Comparison of ENCODE assay signal across 24 mouse cellular contexts in genomic region chr19:48309531-48310337, GRCm38 (mm10).
DNase-seq lines count a peak whose midpoint lies in the region; ATAC-seq lines count a peak whose summit lies in the region.
"Had no signal": no experiment of that assay in that cellular context is flagged by ENCODE, and none has a peak within 500 bp of the region (broad histone marks: within the 10 kb centered on the region; RNA-seq: fewer than 3 reads in every experiment).

No protein-coding gene starts in this region.

- no peak overlapping the region for H3K9ac ChIP-seq in hindbrain, embryonic 15.5 days
- no peak overlapping the region for H3K9ac ChIP-seq in hindbrain, embryonic 12.5 days
- no peak overlapping the region for H3K9ac ChIP-seq in midbrain, embryonic 11.5 days (ENCODE audit: low read length)
- no peak overlapping the region for H3K9ac ChIP-seq in forebrain, embryonic 15.5 days (replicated peaks)
- H3K9ac ChIP-seq in midbrain, embryonic 16.5 days (ENCODE audit: low read depth, low read length): no peak overlapping the region
- H3K9ac ChIP-seq: embryonic facial prominence, embryonic 13.5 days; heart, embryonic 15.5 days; liver, embryonic 13.5 days; lung, embryonic 15.5 days had no signal

- H3K27me3 ChIP-seq in hindbrain, embryonic 15.5 days: no peaks in the 10 kb centered on the region
- no peaks in the 10 kb centered on the region for H3K27me3 ChIP-seq in hindbrain, embryonic 12.5 days
- H3K27me3 ChIP-seq in midbrain, embryonic 11.5 days (ENCODE audit: control insufficient read depth, insufficient read depth, low read length): no peaks in the 10 kb centered on the region
- no peaks in the 10 kb centered on the region for H3K27me3 ChIP-seq in midbrain, embryonic 10.5 days (ENCODE audit: low read depth, poor library complexity, severe bottlenecking)
- no peaks in the 10 kb centered on the region for H3K27me3 ChIP-seq in forebrain, embryonic 15.5 days
- H3K27me3 ChIP-seq in midbrain, embryonic 16.5 days (ENCODE audit: control insufficient read depth, insufficient read depth, low read depth, low read length): no peaks in the 10 kb centered on the region
- H3K27me3 ChIP-seq: embryonic facial prominence, embryonic 13.5 days; heart, embryonic 15.5 days; liver, embryonic 13.5 days; lung, embryonic 15.5 days had no signal

- DNase-seq in midbrain, embryonic 11.5 days (ENCODE audit: low spot score, missing footprints): peak; percentile 62
- DNase-seq in midbrain, embryonic 10.5 days (ENCODE audit: low spot score): no peak
- no peak for DNase-seq in Muller cell, postnatal 12 days (ENCODE audit: inconsistent ontology term)
- DNase-seq in adrenal gland, adult 18-20 months (ENCODE audit: low spot score in 2 of 2): no peak
- DNase-seq: adrenal gland, adult 2 months; cerebellum, adult 18-20 months; cerebellum, postnatal 14 days; heart, postnatal 4 days; kidney, adult 18-20 months; liver, embryonic 13.5 days; lung, postnatal 4 days; thymus, adult 2 months; thymus, postnatal 4 days had no signal

- ATAC-seq in hindbrain, embryonic 15.5 days (ENCODE audit: low FRiP score, low read depth): peak; percentile 69; the same call in 1 of the 2 replicates
- ATAC-seq in hindbrain, embryonic 12.5 days (ENCODE audit: low FRiP score): no peak
- ATAC-seq in midbrain, embryonic 11.5 days (ENCODE audit: low FRiP score): no peak
- ATAC-seq in forebrain, embryonic 15.5 days (replicated peaks): peak; percentile 81
- ATAC-seq in midbrain, embryonic 16.5 days: peak; percentile 76; the same call in 1 of the 2 replicates
- ATAC-seq: CD4-positive, CD25-positive, alpha-beta regulatory T cell, adult 4 months; inflammation-experienced regulatory T-cells, adult 6 months had no signal

- no peak overlapping the region for H3K27ac ChIP-seq in hindbrain, embryonic 15.5 days (replicated peaks)
- H3K27ac ChIP-seq in hindbrain, embryonic 12.5 days: no peak overlapping the region
- H3K27ac ChIP-seq in midbrain, embryonic 11.5 days (ENCODE audit: low read depth, low read length): no peak overlapping the region
- H3K27ac ChIP-seq in midbrain, embryonic 10.5 days (replicated peaks): no peak overlapping the region
- no peak overlapping the region for H3K27ac ChIP-seq in forebrain, embryonic 15.5 days (replicated peaks)
- no peak overlapping the region for H3K27ac ChIP-seq in midbrain, embryonic 16.5 days (ENCODE audit: low read length)
- H3K27ac ChIP-seq: embryonic facial prominence, embryonic 13.5 days; heart, embryonic 15.5 days; liver, embryonic 13.5 days; lung, embryonic 15.5 days; stomach, postnatal 0 days had no signal

- H3K4me3 ChIP-seq in hindbrain, embryonic 15.5 days: no peak overlapping the region
- H3K4me3 ChIP-seq in hindbrain, embryonic 12.5 days: no peak overlapping the region
- no peak overlapping the region for H3K4me3 ChIP-seq in midbrain, embryonic 11.5 days (ENCODE audit: low read depth, low read length)
- H3K4me3 ChIP-seq in midbrain, embryonic 10.5 days: no peak overlapping the region
- H3K4me3 ChIP-seq in forebrain, embryonic 15.5 days: no peak overlapping the region
- no peak overlapping the region for H3K4me3 ChIP-seq in midbrain, embryonic 16.5 days (ENCODE audit: low read depth, low read length)
- H3K4me3 ChIP-seq: embryonic facial prominence, embryonic 13.5 days; heart, embryonic 15.5 days; liver, embryonic 13.5 days; lung, embryonic 15.5 days; myocyte had no signal

- no peaks in the 10 kb centered on the region for H3K36me3 ChIP-seq in hindbrain, embryonic 15.5 days
- no peaks in the 10 kb centered on the region for H3K36me3 ChIP-seq in hindbrain, embryonic 12.5 days
- H3K36me3 ChIP-seq in midbrain, embryonic 11.5 days (ENCODE audit: control insufficient read depth, insufficient read depth, low read length): no peaks in the 10 kb centered on the region
- no peaks in the 10 kb centered on the region for H3K36me3 ChIP-seq in midbrain, embryonic 10.5 days
- no peaks in the 10 kb centered on the region for H3K36me3 ChIP-seq in forebrain, embryonic 15.5 days
- H3K36me3 ChIP-seq in midbrain, embryonic 16.5 days (ENCODE audit: control insufficient read depth, insufficient read depth, low read length): no peaks in the 10 kb centered on the region
- H3K36me3 ChIP-seq: embryonic facial prominence, embryonic 13.5 days; heart, embryonic 15.5 days; liver, embryonic 13.5 days; lung, embryonic 15.5 days had no signal

- H3K4me2 ChIP-seq in hindbrain, embryonic 15.5 days: no peak overlapping the region
- no peak overlapping the region for H3K4me2 ChIP-seq in hindbrain, embryonic 12.5 days (replicated peaks)
- no peak overlapping the region for H3K4me2 ChIP-seq in midbrain, embryonic 11.5 days
- peak overlapping the region; percentile 18 for H3K4me2 ChIP-seq in forebrain, embryonic 15.5 days (replicated peaks)
- H3K4me2 ChIP-seq in midbrain, embryonic 16.5 days (ENCODE audit: low read length): no peak overlapping the region
- H3K4me2 ChIP-seq: embryonic facial prominence, embryonic 13.5 days; heart, embryonic 15.5 days; liver, embryonic 13.5 days; lung, embryonic 15.5 days had no signal

- no peaks in the 10 kb centered on the region for H3K9me3 ChIP-seq in hindbrain, embryonic 15.5 days
- no peaks in the 10 kb centered on the region for H3K9me3 ChIP-seq in hindbrain, embryonic 12.5 days (replicated peaks)
- H3K9me3 ChIP-seq in midbrain, embryonic 11.5 days (ENCODE audit: control insufficient read depth, low read length): no peaks in the 10 kb centered on the region
- H3K9me3 ChIP-seq in midbrain, embryonic 10.5 days (replicated peaks): no peaks in the 10 kb centered on the region
- no peaks in the 10 kb centered on the region for H3K9me3 ChIP-seq in forebrain, embryonic 15.5 days
- no peaks in the 10 kb centered on the region for H3K9me3 ChIP-seq in midbrain, embryonic 16.5 days (replicated peaks; ENCODE audit: control insufficient read depth, low read length, poor library complexity, severe bottlenecking)
- H3K9me3 ChIP-seq: embryonic facial prominence, embryonic 13.5 days; heart, embryonic 15.5 days; liver, embryonic 13.5 days; lung, embryonic 15.5 days had no signal

- H3K4me1 ChIP-seq in hindbrain, embryonic 15.5 days (replicated peaks): peaks cover 18% of the 10 kb centered on the region
- no peaks in the 10 kb centered on the region for H3K4me1 ChIP-seq in hindbrain, embryonic 12.5 days
- no peaks in the 10 kb centered on the region; the same call in 1 of the 2 replicates for H3K4me1 ChIP-seq in midbrain, embryonic 11.5 days (ENCODE audit: control insufficient read depth, insufficient read depth, low read length)
- H3K4me1 ChIP-seq in midbrain, embryonic 10.5 days: no peaks in the 10 kb centered on the region
- peaks cover 15% of the 10 kb centered on the region for H3K4me1 ChIP-seq in forebrain, embryonic 15.5 days
- H3K4me1 ChIP-seq in midbrain, embryonic 16.5 days (ENCODE audit: control insufficient read depth, insufficient read depth, low read length): peaks cover 2% of the 10 kb centered on the region; the same call in 1 of the 2 replicates
- H3K4me1 ChIP-seq: heart, embryonic 15.5 days; liver, embryonic 13.5 days; lung, embryonic 15.5 days had no signal

- WGBS in hindbrain, embryonic 15.5 days: 50% methylated on average over 15 of the region's 15 CpGs
- WGBS in hindbrain, embryonic 12.5 days: 80% methylated on average over 15 of the region's 15 CpGs
- WGBS in midbrain, embryonic 11.5 days: 78% methylated on average over 15 of the region's 15 CpGs
- WGBS in midbrain, embryonic 10.5 days: 78% methylated on average over 15 of the region's 15 CpGs
- 16% methylated on average over 15 of the region's 15 CpGs for WGBS in forebrain, embryonic 15.5 days
- WGBS in midbrain, embryonic 16.5 days: 62% methylated on average over 15 of the region's 15 CpGs

Comparison
In these comparisons a context has a peak if more than half of its experiments do, and no peak if none do; other contexts are left out.
1. ATAC-seq: peak in hindbrain, embryonic 15.5 days (single experiment), forebrain, embryonic 15.5 days (single experiment) and midbrain, embryonic 16.5 days (single experiment); none in hindbrain, embryonic 12.5 days (single experiment) and midbrain, embryonic 11.5 days (single experiment).